Mouse (Mus musculus): Measurements from ENCODE around the gene Arfip1. TPM values are rescaled to one million over a fixed set of nuclear protein-coding genes. Genes with fewer than 3 reads are reported as not detected.

The Arfip1 gene
- polyA plus RNA-seq, 1 experiment from 2014 or later, result 44.7 TPM

DNA sequence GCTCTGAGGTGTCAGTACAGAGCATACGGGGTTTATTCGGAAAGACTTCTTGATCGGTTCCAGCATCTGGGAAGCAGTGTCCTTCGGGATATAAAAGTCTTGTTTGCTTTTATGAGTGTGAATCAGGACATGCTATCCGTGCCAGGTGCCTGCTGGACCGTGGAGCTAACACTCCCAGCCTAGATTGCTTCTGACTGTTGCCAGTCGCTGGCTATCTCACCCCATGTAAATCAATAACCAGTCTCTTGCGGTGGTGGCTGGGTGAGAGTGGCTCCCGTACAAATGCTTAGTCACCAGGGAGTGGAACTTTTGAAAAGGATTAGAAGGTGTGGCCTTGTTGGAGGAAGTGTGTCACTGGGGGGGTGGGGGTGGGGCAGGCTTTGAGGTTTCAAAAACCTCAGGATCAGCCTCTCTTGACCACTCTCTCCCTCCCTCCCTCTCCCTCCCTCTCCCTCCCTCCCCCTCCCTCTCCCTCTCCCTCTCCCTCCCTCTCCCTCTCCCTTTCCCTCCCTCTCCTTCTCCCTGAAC is 27.8 kb upstream of the Arfip1 start:
- no peak for DNase-seq (ENCODE audit: low spot score)
- WGBS, result 67% methylated on average over 9 of the region's 9 CpGs
- Histone ChIP-seq H3K36me3 (ENCODE audit: control insufficient read depth, insufficient read depth, low read length) (no peaks in the 10 kb centered on the region), H3K27me3 (replicated peaks; ENCODE audit: control insufficient read depth, insufficient read depth, low read length) (no peaks in the 10 kb centered on the region), H3K27ac (ENCODE audit: low read depth) (no peak overlapping the region), H3K4me1 (replicated peaks; ENCODE audit: control insufficient read depth, insufficient read depth, low read length) (no peaks in the 10 kb centered on the region), H3K9ac (ENCODE audit: low read length) (no peak overlapping the region), H3K9me3 (ENCODE audit: control insufficient read depth, low read length) (peaks cover 8% of the 10 kb centered on the region; the same call in 1 of the 2 replicates), H3K4me3 (ENCODE audit: low read depth, low read length) (no peak overlapping the region), H3K4me2 (ENCODE audit: low read length) (no peak overlapping the region)
- ATAC-seq (replicated peaks; ENCODE audit: low FRiP score, low TSS enrichment, low read depth), result no peak

DNA sequence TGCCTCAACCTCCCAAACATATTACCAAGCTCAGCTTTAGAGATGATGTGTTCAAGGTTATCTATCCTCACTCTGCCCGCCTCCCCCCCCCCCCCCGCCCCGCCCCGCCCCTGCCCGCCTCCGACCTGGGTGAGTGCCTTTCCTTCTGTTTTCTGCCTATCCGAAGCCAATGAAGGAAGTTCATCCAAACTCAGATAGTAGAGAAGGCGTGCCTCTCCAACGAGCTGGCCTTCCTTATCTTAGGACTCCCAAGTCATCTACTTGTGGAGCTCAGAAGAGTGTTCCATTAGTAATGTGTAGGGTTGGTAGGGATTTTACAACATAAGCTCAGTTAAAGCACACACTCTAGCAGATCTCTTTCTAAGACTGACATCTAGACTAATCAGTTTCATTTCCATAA is 20.8 kb upstream of the Arfip1 start:
- H3K4me3 ChIP-seq (ENCODE audit: low read depth, low read length), result no peak overlapping the region
- H3K9me3 ChIP-seq (ENCODE audit: control insufficient read depth, low read length), result peaks cover 8% of the 10 kb centered on the region; the same call in 1 of the 2 replicates
- 75% methylated on average over 9 of the region's 9 CpGs for WGBS
- H3K4me2 ChIP-seq (ENCODE audit: low read length), result no peak overlapping the region
- no peak overlapping the region for H3K9ac ChIP-seq (ENCODE audit: low read length)
- DNase-seq (ENCODE audit: low spot score) (no peak), ATAC-seq (replicated peaks; ENCODE audit: low FRiP score, low TSS enrichment, low read depth) (no peak)
- no peaks in the 10 kb centered on the region for H3K27me3 ChIP-seq (replicated peaks; ENCODE audit: control insufficient read depth, insufficient read depth, low read length)
- no peaks in the 10 kb centered on the region for H3K4me1 ChIP-seq (replicated peaks; ENCODE audit: control insufficient read depth, insufficient read depth, low read length)
- no peaks in the 10 kb centered on the region for H3K36me3 ChIP-seq (ENCODE audit: control insufficient read depth, insufficient read depth, low read length)
- H3K27ac ChIP-seq (ENCODE audit: low read depth), result no peak overlapping the region

DNA sequence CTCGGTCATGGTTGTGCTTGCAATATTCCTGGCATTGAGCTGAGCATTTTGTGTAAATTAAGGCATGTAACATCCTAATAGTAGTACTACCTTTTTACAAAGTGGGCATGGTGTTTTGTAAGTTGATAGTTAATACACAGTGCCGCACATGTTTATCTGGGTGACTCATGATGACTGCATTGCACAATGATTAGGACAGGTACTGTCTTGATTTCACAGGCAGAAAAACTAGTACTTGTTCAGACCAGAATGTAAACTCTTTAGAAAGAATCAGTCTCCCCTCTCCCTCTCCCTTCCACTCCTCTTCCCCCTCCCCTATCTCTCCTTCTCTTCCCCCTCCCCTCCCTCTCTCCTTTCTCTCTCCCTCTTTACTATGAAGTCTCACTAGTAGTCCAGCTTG is 20.3 kb upstream of the Arfip1 start:
- Histone ChIP-seq H3K27ac (ENCODE audit: low read depth) (no peak overlapping the region), H3K36me3 (ENCODE audit: control insufficient read depth, insufficient read depth, low read length) (no peaks in the 10 kb centered on the region), H3K4me2 (ENCODE audit: low read length) (no peak overlapping the region), H3K27me3 (replicated peaks; ENCODE audit: control insufficient read depth, insufficient read depth, low read length) (no peaks in the 10 kb centered on the region), H3K9me3 (ENCODE audit: control insufficient read depth, low read length) (peaks cover 8% of the 10 kb centered on the region; the same call in 1 of the 2 replicates), H3K9ac (ENCODE audit: low read length) (no peak overlapping the region), H3K4me1 (replicated peaks; ENCODE audit: control insufficient read depth, insufficient read depth, low read length) (no peaks in the 10 kb centered on the region), H3K4me3 (ENCODE audit: low read depth, low read length) (no peak overlapping the region)
- WGBS, result 88% methylated on average over 2 of the region's 2 CpGs
- no peak for DNase-seq (ENCODE audit: low spot score)
- ATAC-seq (replicated peaks; ENCODE audit: low FRiP score, low TSS enrichment, low read depth), result no peak

DNA sequence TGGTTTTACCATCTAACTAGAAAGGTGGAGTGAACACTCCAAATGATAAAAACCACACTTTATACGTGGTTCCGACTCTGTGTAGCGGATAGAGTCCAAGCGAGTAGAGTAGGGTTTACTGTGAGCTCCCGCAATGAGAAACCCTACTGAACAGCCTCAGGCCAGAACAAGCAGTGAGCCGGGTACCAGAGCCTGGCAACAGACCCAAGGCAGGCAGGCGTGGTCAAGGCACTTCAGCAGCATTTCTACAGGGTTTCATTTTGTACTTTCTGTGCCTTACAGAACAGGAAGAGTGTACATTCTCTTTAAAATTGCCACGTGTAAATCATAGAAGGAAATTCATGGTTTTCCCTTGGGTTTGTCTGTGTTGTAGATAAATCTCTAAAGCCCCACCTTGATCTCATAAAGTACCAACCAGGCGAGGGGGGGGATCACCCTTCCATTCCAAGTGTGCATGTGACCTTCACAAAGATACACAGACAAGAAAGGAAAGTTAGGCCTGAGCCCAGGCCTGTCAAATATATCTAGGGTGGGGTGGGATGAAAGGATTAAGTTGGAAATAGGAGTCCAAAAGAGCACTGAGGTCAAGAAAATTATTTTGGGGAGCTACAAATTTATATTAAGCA is 19.6 kb upstream of the Arfip1 start:
- Histone ChIP-seq H3K4me2 (ENCODE audit: low read length) (no peak overlapping the region), H3K36me3 (ENCODE audit: control insufficient read depth, insufficient read depth, low read length) (no peaks in the 10 kb centered on the region), H3K27ac (ENCODE audit: low read depth) (no peak overlapping the region), H3K27me3 (replicated peaks; ENCODE audit: control insufficient read depth, insufficient read depth, low read length) (no peaks in the 10 kb centered on the region), H3K4me3 (ENCODE audit: low read depth, low read length) (no peak overlapping the region), H3K9ac (ENCODE audit: low read length) (no peak overlapping the region), H3K4me1 (replicated peaks; ENCODE audit: control insufficient read depth, insufficient read depth, low read length) (no peaks in the 10 kb centered on the region), H3K9me3 (ENCODE audit: control insufficient read depth, low read length) (peaks cover 8% of the 10 kb centered on the region; the same call in 1 of the 2 replicates)
- 78% methylated on average over 9 of the region's 9 CpGs for WGBS
- no peak for ATAC-seq (replicated peaks; ENCODE audit: low FRiP score, low TSS enrichment, low read depth)
- no peak for DNase-seq (ENCODE audit: low spot score)

DNA sequence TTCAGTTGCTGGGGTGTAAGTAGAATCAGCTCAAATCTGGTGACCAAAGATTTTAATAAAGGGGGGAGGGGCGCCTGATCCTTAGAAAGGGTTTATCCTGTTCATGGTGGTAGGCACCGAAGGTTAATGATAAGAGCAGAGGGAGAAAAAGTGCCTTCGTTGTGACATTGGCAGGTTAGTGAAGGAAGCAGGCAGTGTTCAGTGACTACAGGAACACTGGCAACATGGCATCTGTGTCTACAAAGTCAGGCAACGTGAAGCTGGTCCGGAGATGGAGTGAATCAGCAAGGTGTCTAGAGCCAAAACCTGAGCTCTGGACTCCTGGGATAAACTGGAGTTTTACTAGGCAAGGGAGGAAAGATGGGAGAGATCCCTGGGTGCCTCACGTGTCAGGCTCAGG is 16.3 kb upstream of the Arfip1 start:
- no peak overlapping the region for H3K4me2 ChIP-seq (ENCODE audit: low read length)
- ATAC-seq (replicated peaks; ENCODE audit: low FRiP score, low TSS enrichment, low read depth) (no peak), DNase-seq (ENCODE audit: low spot score) (no peak)
- no peaks in the 10 kb centered on the region for H3K36me3 ChIP-seq (ENCODE audit: control insufficient read depth, insufficient read depth, low read length)
- no peak overlapping the region for H3K9ac ChIP-seq (ENCODE audit: low read length)
- WGBS, result 81% methylated on average over 6 of the region's 6 CpGs
- no peak overlapping the region for H3K27ac ChIP-seq (ENCODE audit: low read depth)
- 0 out of 2 replicates have a peak, but pooled peaks cover 3% of the 10 kb centered on the region for H3K4me1 ChIP-seq (replicated peaks; ENCODE audit: control insufficient read depth, insufficient read depth, low read length)
- no peaks in the 10 kb centered on the region for H3K9me3 ChIP-seq (ENCODE audit: control insufficient read depth, low read length)
- no peak overlapping the region for H3K4me3 ChIP-seq (ENCODE audit: low read depth, low read length)
- peaks cover 3% of the 10 kb centered on the region; the same call in 1 of the 2 replicates for H3K27me3 ChIP-seq (replicated peaks; ENCODE audit: control insufficient read depth, insufficient read depth, low read length)

DNA sequence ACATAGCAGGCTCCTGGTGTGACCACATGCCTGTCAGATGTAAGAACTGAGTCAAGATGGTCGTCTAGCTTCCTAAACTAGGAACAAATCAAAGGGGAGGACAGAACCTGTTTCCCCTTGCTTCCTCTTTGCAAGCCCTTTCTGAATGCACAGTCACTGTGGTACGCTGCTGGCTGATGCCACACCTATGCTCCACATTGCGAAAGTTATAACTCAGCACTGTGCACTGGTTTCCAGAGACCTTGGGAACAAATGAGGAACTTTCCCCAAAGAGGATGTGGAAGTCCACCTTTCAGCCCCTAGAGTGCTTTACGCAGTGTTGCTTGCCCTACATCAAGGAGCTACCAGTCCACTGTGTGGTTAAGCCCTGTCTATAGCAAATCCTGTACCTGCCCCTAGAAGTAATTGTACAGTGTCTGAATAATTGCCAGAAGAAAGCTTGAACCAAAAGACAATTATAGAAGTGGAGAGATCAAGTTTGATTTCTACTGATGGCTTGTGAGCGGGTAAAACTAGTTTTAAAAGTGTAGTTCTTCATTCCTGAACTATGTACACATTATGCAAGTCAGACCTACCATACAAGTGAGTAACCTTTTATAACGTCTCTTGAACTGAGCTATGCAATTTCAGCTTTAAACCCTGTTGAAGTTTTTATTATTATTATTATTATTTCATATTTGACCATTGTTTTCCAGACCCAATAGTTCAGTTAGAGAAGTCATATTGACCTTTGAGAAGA is 15.7 kb upstream of the Arfip1 start:
- Histone ChIP-seq H3K27ac (ENCODE audit: low read depth) (no peak overlapping the region), H3K36me3 (ENCODE audit: control insufficient read depth, insufficient read depth, low read length) (no peaks in the 10 kb centered on the region)

DNA sequence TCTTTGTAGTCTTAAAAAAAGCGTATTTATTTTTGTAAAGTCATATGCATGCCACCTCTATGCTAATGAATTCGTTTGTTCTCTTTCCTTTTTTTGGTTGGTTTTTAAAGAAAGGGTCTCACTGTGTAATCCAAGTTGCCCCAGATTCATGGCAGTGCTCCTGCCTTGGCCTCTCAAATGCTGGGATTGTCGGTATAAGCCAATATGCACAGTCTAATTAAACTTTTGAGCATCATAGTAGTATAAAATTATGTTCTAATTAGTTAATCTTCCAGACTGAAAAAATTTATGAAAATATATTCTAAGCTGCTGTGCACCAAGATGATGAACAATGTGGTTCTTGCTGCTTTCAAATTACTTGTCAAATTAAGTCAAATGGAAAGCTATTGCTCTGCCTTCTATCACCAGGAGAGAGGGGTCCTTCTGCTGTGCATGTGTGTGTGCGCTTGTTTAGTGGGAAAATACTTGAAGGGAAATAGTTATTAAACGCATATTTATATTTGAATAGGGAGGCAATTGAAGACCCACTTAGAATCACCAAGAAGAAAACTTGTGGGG is 13.3 kb upstream of the Arfip1 start:
- DNase-seq (ENCODE audit: low spot score) (no peak), ATAC-seq (replicated peaks; ENCODE audit: low FRiP score, low TSS enrichment, low read depth) (no peak)
- 41% methylated on average over 5 of the region's 5 CpGs for WGBS
- no peak overlapping the region for H3K9ac ChIP-seq (ENCODE audit: low read length)
- peaks cover 3% of the 10 kb centered on the region; the same call in 1 of the 2 replicates for H3K27me3 ChIP-seq (replicated peaks; ENCODE audit: control insufficient read depth, insufficient read depth, low read length)
- peak overlapping the region; percentile 31 for H3K4me3 ChIP-seq (ENCODE audit: low read depth, low read length)
- no peak overlapping the region for H3K27ac ChIP-seq (ENCODE audit: low read depth)
- 0 out of 2 replicates have a peak, but pooled peaks cover 3% of the 10 kb centered on the region for H3K4me1 ChIP-seq (replicated peaks; ENCODE audit: control insufficient read depth, insufficient read depth, low read length)
- no peaks in the 10 kb centered on the region for H3K9me3 ChIP-seq (ENCODE audit: control insufficient read depth, low read length)
- no peaks in the 10 kb centered on the region for H3K36me3 ChIP-seq (ENCODE audit: control insufficient read depth, insufficient read depth, low read length)
- peak overlapping the region; percentile 52 for H3K4me2 ChIP-seq (ENCODE audit: low read length)

More for the DNA sequence above, 15.7 kb upstream of the Arfip1 start:
- H3K4me1 ChIP-seq (replicated peaks; ENCODE audit: control insufficient read depth, insufficient read depth, low read length), result 0 out of 2 replicates have a peak, but pooled peaks cover 3% of the 10 kb centered on the region
- peaks cover 3% of the 10 kb centered on the region; the same call in 1 of the 2 replicates for H3K27me3 ChIP-seq (replicated peaks; ENCODE audit: control insufficient read depth, insufficient read depth, low read length)
- no peak overlapping the region for H3K4me2 ChIP-seq (ENCODE audit: low read length)
- 81% methylated on average over 6 of the region's 6 CpGs for WGBS
- H3K4me3 ChIP-seq (ENCODE audit: low read depth, low read length), result no peak overlapping the region
- ATAC-seq (replicated peaks; ENCODE audit: low FRiP score, low TSS enrichment, low read depth) (no peak), DNase-seq (ENCODE audit: low spot score) (no peak)
- H3K9me3 ChIP-seq (ENCODE audit: control insufficient read depth, low read length), result no peaks in the 10 kb centered on the region
- no peak overlapping the region for H3K9ac ChIP-seq (ENCODE audit: low read length)

DNA sequence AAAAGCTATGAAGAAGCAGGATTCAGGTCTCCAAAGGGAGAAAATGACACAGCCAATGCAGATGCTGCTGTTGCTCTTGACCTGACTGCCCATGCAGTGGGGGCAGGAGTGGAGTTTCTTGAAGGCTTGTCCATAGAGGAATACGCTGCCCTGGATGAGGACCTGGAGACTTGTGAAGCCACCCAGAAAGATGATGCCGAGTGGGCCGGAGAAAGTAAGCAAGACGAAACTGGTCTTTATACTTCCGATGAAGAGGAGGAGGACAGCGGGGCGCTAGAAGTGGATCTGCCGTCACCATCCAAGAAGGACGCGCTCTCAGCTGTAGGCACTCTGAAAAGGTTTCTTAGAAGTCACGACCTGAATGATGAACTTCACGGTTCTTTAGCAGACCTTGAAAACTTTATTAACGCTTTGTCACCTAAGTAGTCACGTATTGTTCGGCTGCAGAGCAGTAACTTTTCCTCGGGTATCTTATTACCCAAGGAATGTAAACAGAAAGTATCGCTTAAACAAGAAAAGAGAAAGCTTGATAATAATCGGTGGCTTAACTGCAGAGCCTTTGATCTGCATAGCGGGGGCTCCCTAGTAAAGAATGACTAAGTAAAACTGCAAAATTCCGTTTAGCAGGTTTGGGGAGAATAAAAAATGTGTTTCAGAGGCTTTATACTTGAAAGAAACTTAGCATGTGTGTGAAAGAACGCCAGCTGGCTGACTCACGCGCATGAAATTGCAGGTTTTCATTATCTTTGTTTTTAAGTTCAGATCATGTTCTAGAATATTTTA is 12.7 kb upstream of the Arfip1 start:
- H3K36me3 ChIP-seq (ENCODE audit: control insufficient read depth, insufficient read depth, low read length), result no peaks in the 10 kb centered on the region
- DNase-seq (ENCODE audit: low spot score) (peak; percentile 53), ATAC-seq (replicated peaks; ENCODE audit: low FRiP score, low TSS enrichment, low read depth) (no peak)
- 7% methylated on average over 23 of the region's 23 CpGs for WGBS
- H3K4me1 ChIP-seq (replicated peaks; ENCODE audit: control insufficient read depth, insufficient read depth, low read length), result 0 out of 2 replicates have a peak, but pooled peaks cover 3% of the 10 kb centered on the region
- no peaks in the 10 kb centered on the region for H3K9me3 ChIP-seq (ENCODE audit: control insufficient read depth, low read length)
- peak overlapping the region; percentile 52 for H3K4me2 ChIP-seq (ENCODE audit: low read length)
- H3K27me3 ChIP-seq (replicated peaks; ENCODE audit: control insufficient read depth, insufficient read depth, low read length), result peaks cover 3% of the 10 kb centered on the region; the same call in 1 of the 2 replicates
- H3K4me3 ChIP-seq (ENCODE audit: low read depth, low read length), result peak overlapping the region; percentile 31
- H3K27ac ChIP-seq (ENCODE audit: low read depth), result no peak overlapping the region
- H3K9ac ChIP-seq (ENCODE audit: low read length), result peak overlapping the region; percentile 8; the same call in 1 of the 2 replicates

Measured in intestine, embryonic 14.5 days (tissue).